Mouse (Mus musculus) kidney, postnatal 25 days (tissue): ENCODE results near the gene Cenpu.

Source experiments
- DNase-seq, 2 experiments: peaks; one replicate each; pipeline ENCODE4 v3.0.0; 2021; ENCODE audit warnings: mixed read lengths in 2 of 2

The Cenpu gene

GRCm38 (mm10) chr8:46551615-46552440 is at the start of gene Cenpu:
TSS of gene Cenpu (plus strand) at chr8:46552028.
- peak; percentile 99 to 100 for DNase-seq

GRCm38 (mm10) chr8:46502333-46503071 is 49.3 kb upstream of the Cenpu start:
- peak in 1 of 2 experiments; percentile 58 for DNase-seq

- DNase-seq, result peak in 1 of 2 experiments; percentile 33
Observed at GRCm38 (mm10) chr8:46503072-46503695, 48.6 kb upstream of the Cenpu start.

GRCm38 (mm10) chr8:46504196-46504595 is 47.6 kb upstream of the Cenpu start:
- DNase-seq, result peak in 1 of 2 experiments; percentile 53

GRCm38 (mm10) chr8:46508488-46509395 is 43.1 kb upstream of the Cenpu start:
- peak; percentile 47 to 68 for DNase-seq

GRCm38 (mm10) chr8:46509474-46509873 is 42.4 kb upstream of the Cenpu start:
- no peak for DNase-seq

GRCm38 (mm10) chr8:46511336-46511735 is 40.5 kb upstream of the Cenpu start:
- DNase-seq, result peak in 1 of 2 experiments; percentile 27

- peak; percentile 59 to 66 for DNase-seq
Observed at GRCm38 (mm10) chr8:46512538-46512937, 39.3 kb upstream of the Cenpu start.

- no peak for DNase-seq
Observed at GRCm38 (mm10) chr8:46514027-46514426, 37.8 kb upstream of the Cenpu start.

- DNase-seq, result no peak
Observed at GRCm38 (mm10) chr8:46520667-46521066, 31.2 kb upstream of the Cenpu start.

GRCm38 (mm10) chr8:46526098-46526497 is 25.7 kb upstream of the Cenpu start:
- peak; percentile 52 to 64 for DNase-seq

- DNase-seq, result peak; percentile 66 to 72
Observed at GRCm38 (mm10) chr8:46526821-46527220, 25.0 kb upstream of the Cenpu start.

GRCm38 (mm10) chr8:46529508-46529907 is 22.3 kb upstream of the Cenpu start:
- DNase-seq, result peak; percentile 44 to 76

- no peak for DNase-seq
Observed at GRCm38 (mm10) chr8:46530541-46530940, 21.3 kb upstream of the Cenpu start.

- DNase-seq, result no peak
Observed at GRCm38 (mm10) chr8:46533926-46534325, 17.9 kb upstream of the Cenpu start.

- peak; percentile 45 to 61 for DNase-seq
Observed at GRCm38 (mm10) chr8:46539701-46540100, 12.1 kb upstream of the Cenpu start.

- no peak for DNase-seq
Observed at GRCm38 (mm10) chr8:46543191-46543590, 8.6 kb upstream of the Cenpu start.

- DNase-seq, result no peak
Observed at GRCm38 (mm10) chr8:46543662-46544061, 8.2 kb upstream of the Cenpu start.

- DNase-seq, result peak; percentile 32 to 54
Observed at GRCm38 (mm10) chr8:46545854-46546253, 6.0 kb upstream of the Cenpu start.

- peak; percentile 91 to 95 for DNase-seq
Observed at GRCm38 (mm10) chr8:46546431-46547176, 5.2 kb upstream of the Cenpu start.

- DNase-seq, result peak; percentile 60 to 64
Observed at GRCm38 (mm10) chr8:46547245-46547644, 4.6 kb upstream of the Cenpu start.
